Mouse (Mus musculus) brain, adult 10 weeks (tissue): Measurements from ENCODE around the gene Hhipl1. TPM values are rescaled to one million over a fixed set of nuclear protein-coding genes. Genes with fewer than 3 reads are reported as not detected.

Experiments used
- polyA plus RNA-seq: library from polyadenylated mRNA; stranded (reverse); fragments of 350-450 nt; fragmentation: Illumina TruSeq; extraction: RNeasy Lipid Tissue Mini Kit (QIAGEN cat#74804); gene quantifications from one replicate; pipeline ENCODE4 v1.2.3, GENCODE M21; 2015; ENCODE audit warnings: low read depth, low replicate concordance

Gene Hhipl1
- polyA plus RNA-seq = 5.4 TPM

GRCm38 (mm10) chr12:108305812-108306794, at the start of gene Hhipl1:
Hhipl1 (plus strand) TSS chr12:108306270.

DNA sequence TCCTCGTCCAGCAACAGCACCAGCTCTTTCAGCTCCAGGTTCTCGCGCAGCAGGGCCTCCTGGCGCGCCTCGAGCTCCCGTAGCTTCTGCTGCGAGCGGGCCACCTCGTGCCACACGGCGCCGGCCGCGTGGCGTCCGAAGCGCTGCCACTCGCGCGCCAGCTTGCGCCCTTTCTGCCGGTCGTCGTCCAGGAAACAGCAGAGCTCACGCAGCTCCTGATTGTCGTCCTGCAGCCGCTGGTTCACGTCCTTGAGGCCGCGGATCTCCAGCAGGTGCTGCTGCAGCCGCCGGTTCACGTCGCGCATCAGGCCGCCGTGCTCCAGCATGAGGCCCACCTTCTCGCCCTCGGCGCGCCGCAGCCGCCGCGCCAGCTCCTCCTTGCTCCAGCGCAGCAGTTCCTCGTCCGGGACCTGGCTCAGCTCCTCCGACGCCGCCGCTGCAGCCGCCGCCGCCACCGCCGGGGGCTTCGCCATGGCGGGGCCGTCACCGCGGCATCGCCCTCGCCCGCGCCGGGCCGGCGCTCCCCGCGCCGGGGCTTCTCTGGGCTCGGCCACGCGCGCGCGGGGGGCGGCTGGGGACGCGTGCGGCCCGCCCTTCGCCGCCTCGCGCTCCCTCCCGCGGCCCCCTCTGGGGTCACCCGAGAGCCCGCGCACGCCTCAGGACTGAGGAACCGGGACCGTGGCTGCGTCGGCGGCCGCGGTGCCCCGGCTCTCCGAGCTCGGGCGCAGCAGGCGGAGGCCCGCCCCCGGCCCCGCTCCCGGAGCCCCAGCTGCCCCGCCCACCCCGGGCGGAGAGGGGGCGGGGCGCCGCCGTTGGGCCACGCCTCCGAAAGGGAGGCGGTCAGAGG, 31.2 kb upstream of the Hhipl1 start, which contains the start of gene Ccdc85c:
Gene Ccdc85c, minus strand, starts transcription at position 765 of the 847 bp plus-strand sequence.

GRCm38 (mm10) chr12:108333895-108334445, 27.9 kb downstream of the Hhipl1 start, which contains the start of gene Cyp46a1:
Cyp46a1 (plus strand) TSS chr12:108334381.

GRCm38 (mm10) chr12:108370596-108371428, 64.7 kb downstream of the Hhipl1 start, which contains the start of gene Eml1:
Eml1 (plus strand) TSS chr12:108370957.

Other genes with a start within 250 kb of the Hhipl1 start
- gene Setd3, start 127.0 kb upstream of the Hhipl1 start, polyA plus RNA-seq = 160 TPM
- gene Ccnk, start 126.7 kb upstream of the Hhipl1 start, polyA plus RNA-seq = 17.9 TPM
- gene Ccdc85c, start 30.8 kb upstream of the Hhipl1 start, polyA plus RNA-seq = 32.0 TPM
- 228 TPM for gene Cyp46a1, start 28.1 kb downstream of the Hhipl1 start, polyA plus RNA-seq
- gene Eml1, start 64.7 kb downstream of the Hhipl1 start, polyA plus RNA-seq = 68.9 TPM
- 156 TPM for gene Evl, start 248.4 kb downstream of the Hhipl1 start, polyA plus RNA-seq